Mouse (Mus musculus) gastrocnemius, adult 8-10 months (tissue): ENCODE data around the gene Stip1. TPM values are rescaled to one million over a fixed set of nuclear protein-coding genes. Genes with fewer than 3 reads are reported as not detected.
A peak's percentile ranks its signal among the peaks of the same experiment; 100 is the strongest.
"Not testable (repeated sequence)": the region's sequence is repeated elsewhere in the genome, so short reads cannot be mapped to it uniquely, and the experiment has no call there.

Experiments
- DNase-seq, 2 experiments: peaks; one replicate each; pipeline ENCODE4 v3.0.0; 2022; ENCODE audit warnings: low spot score in 2 of 2
- total RNA-seq, 4 experiments: library from RNA; stranded (reverse); gene quantifications; 2 replicates each; pipeline ENCODE4 v1.2.4; 2022

Gene Stip1
- total RNA-seq, 4 experiments from 2014 or later = 77.9 to 86.5 (median 81.8) TPM

DNA sequence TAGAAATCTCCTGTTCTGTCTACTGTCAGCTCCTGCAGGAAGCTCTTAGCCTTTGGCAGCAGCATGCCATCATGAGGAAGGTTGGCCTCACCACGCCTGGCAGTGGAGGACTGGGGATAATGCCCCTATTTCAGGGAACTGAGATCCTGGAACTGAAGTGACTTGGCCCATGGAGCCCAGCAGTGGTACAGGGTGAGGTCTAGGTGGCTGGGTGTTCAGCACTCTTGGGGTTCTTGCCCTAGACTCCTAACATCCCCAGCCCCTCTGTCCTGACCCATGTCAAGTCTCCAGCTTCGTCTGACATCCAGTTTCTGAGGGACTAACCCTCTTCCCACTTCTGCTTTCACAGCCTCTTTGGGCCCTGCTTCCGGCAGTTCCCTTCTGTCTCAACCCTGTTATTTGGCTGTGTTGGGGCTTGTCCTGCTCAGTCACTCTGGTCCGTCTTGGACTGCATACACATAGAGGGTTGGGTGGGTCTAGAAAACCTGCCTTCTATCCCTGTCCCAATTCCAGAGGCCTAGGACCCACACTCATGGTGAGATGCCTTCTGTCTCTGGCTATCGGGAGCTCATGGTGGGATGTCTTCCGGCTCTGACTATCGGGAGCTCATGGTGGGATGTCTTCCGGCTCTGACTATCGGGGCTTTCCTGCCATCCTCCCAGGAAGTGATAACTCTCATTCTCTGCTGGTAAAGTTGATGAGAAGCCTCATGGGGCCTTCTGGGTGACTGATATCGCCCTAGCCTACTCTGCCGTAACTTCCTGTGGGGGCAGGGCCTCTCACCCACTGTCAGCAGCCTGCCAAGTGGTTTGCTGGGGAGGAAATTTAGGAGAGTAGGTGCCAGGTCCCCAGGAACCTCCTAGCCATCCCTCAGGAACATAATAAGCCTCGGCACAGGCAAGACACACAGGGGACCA, 22.0 kb downstream of the Stip1 start:
- no peak for DNase-seq

DNA sequence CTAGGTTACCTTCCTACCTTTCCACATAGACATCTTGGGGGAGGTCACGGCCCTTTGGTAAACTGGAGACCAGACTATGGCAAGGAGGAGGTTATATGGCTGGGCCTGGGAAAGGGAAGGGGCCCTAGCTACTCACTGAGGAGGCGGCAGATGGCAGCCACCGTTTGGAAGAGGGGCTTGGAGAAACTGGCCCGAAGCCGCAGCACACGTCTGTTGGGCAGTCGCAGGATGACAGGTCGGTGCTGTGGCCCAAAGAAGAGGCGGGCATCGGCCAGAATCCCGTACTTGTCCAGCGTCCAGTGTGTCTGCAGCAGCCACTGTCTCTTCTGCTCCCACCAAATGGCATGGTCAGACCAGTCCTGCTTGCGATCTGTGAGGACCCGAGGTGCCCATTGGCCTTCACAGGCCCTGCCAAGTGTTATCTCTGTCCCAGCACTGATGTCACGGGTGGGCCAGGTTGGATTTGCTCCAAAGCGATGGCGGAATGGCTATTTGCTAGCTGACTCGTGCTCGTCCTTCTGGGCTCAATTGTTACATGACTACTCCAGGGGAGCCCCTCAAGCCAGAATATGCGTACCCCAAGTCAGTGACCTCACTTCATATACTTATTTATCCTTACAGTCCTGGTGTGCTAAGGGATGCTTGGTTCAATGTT, 25.2 kb downstream of the Stip1 start:
- DNase-seq = no peak

DNA sequence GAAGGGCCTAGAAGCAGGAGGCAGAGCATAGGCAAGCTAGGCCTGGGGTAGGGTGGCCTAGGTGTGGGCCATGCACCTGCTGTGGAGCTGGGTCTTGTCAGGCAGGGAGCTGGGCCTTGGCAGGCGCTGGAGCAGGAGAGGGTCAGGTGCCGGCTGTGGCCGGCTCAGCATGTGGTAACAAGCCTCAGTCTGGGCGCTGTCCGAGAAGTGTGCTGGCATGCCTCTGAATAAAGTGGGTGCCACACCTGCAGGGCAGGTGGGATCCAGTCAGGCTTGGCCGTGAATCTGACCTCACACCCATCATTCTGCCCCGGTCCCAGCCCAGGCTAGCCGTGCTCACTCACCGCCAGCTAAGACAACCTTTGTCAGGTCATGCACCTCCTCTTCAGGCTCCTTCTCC, 25.8 kb downstream of the Stip1 start:
- no peak for DNase-seq

DNA sequence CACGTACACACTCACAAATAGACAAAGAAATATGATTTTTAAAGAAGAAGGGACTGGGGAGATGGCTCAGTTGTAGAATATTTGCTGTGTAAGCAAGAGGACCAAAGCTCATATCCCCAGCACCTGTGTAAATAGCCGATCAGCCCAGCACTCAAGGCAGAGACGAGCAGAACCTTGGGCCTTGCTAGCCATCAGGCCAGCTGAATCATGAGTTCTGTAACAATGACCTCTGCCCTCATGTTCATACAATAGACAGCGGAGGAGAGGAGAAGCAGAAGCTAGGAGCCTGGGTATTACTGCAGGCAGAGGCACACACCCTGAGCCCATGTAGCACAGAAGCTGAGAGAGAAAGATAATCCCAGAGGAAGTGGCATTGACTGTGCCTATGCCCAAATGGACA, 27.3 kb downstream of the Stip1 start:
- no peak for DNase-seq

DNA sequence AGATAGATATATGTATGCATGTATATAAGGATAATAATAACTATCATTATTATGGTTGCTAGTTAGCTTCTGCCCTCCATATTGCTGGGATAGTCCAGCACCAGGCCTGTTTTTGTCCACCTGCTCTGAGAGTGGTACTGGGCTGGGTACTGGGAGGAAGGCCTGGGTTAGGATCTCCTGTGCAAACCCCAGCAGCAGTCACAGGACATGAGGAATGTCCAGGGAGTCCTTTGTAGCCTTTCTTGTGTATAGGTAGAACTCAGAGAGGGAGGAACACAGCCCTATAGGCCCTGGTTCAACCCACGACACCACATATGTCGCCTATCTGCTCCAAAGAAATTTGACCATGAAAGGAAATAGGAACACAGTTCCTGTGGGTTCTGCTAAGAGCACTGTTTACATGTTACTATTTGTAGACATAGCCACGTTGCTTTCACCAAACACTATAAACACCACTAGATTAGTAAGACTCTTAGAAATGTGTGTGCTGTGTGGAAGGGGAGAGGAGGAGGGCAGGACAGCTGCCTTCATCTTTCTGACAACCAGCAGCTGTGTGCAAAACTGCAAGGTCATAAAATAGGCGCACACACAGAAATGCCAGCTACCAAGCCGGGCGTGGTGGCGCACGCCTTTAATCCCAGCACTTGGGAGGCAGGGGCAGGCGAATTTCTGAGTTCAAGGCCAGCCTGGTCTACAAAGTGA, 32.7 kb downstream of the Stip1 start:
- no peak for DNase-seq

DNA sequence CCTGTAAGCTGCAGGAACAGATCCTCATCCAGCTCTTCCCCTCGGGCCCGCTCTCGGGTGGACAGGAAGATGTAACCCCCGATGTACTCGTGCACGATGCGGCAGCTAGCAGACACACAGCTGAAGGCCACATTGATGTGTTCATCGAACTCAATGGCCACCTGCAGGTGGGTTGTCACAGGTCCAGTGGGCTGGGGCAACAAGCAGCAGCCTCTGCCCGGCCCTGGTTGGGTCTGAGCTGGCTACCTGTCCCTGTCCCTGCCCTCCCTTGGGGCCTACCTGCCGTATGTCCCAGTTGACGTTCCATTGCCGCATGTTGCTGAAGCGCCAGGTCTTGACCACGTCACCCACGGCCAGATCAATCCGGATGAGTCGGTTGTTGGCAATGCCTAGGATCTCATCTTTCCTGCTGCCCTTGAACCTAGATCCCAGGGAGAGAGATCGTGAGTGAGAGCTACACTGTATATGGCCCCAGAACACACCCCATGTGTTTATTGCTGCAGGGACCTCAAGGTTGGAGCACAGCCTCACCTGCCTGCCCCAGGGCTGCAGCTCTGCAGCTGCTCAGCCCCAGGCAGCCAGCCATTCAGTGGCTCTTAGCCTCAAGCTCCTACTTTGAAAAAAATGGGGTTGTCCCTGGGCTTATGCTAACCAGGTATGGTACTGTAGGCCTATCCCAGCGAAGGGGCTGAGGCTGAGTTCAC, 40.3 kb downstream of the Stip1 start:
- no peak for DNase-seq

DNA sequence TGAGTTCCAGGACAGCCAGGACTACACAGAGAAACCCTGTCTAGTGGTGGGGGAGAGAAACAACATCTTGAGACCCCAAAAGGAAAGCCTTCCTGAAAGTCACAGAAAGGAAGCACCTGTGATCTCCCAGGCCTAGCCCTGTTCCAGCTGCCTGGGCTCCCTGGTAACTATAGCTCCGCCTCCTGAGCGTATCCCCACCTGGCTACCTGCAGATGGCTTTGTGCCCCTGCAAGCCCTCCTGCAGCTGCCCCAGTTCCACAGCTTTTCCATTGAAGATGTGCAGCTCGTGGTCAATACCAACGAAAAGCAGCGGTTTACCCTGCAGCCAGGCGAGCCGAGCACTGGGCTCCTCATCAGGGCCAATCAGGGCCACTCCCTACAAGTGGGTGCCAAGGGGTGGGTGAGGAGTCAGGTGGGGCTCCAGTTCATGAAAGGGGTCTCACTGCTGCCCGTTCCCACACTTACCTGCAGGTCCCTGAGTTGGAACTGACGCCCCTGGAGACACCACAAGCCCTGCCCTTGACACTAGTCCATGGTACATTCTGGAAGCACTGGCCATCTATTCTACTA, 42.0 kb downstream of the Stip1 start:
- DNase-seq = no peak

DNA sequence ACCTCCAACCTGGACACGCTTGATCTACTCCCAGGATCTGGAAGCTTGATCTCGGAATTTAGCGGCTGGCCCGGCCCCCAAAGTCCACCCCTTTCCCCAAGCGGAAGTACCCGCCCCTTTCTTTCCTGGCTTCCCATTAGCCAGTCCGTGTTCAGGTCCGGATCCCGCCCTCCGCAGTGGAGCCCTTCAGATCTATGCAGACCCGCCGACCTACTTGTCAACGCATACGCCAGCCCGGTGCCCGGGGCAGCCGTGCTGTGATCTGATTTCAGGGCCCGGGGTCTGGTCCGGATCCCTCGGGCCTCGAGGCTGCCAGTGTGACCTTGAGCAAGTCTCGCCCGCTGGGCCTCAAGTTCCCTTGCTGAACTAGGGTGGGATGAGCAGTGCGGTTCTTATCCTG, 43.8 kb downstream of the Stip1 start, which contains the start of the genes Nudt22 and Trpt1:
Nudt22 (minus strand) TSS at position 112 of the 400 bp plus-strand sequence.
Trpt1 (plus strand) TSS at position 126 of the 400 bp plus-strand sequence.
- DNase-seq = peak; percentile 80 to 88

DNA sequence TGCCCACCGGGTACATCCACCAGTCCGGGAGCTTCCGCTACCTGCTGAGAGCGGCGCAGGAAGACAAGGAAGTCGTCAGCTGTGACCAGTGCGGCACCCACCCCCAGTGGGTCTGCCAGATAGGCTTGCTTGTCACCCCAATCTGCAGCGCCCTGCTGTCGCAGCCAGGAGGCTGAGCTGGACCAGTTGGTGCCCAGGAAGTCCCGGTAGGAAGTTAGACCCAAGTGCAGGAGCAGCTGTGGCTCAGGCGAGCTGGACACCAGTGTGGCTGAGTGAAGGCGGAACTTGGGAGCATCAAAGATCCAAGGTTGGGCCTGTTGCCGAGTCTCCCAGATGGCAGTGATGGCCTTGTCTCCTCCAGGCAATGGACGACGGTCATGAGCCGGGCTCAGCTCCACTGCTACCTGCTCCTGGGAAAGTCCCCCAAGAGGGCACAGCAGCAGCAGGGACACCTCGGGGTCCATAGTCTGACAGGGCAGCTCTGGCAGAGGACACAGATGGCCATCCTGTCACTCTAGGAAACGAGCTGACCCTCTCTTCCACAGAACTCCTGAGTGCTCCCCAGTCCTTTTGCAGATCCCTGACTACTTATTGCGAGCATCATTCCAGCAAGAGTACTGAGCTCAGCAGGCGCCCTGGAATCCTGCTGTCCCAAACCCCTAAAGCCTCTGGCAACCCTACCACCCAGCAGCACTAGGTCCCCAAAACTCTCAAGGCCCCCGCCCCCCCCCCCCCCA, 44.3 kb downstream of the Stip1 start:
- no peak for DNase-seq

DNA sequence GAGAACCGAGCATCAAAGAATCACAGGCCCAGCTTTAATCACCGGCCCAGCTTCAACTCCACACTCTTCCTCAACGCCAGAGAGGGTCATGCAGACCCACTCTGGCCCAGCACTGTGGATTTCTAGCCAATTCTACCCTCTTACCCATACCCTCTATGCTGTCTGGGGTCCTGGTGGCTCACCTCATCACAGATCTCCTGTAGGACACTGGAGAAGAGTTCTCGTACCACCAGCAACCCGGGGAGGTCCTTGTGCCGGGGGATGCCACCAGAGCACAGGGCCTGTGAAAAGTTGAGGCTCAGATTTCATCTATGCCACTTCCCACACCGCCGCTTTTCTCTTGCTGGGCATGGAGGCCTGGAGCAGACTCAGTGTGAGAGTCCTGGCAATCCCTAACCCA, 45.3 kb downstream of the Stip1 start:
- no peak for DNase-seq

DNA sequence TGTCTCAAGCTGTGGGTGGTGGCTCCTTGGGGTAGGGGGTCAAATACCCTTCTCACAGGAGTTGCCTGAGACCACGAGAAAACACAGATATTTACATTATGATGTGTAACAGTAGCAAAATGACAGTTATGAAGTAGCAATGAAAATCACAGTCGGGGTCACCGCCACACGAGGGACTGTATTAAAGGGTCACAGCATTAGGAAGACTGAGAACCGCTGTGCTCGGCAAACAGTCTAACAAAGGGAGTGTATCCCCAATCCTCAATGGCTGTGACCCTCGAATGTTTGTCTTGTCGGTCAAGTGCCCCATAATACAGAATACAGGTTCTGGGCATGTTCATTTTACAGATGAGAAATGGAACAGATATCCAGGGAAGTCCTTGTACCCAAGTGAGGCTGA, 45.8 kb downstream of the Stip1 start:
- DNase-seq = no peak

DNA sequence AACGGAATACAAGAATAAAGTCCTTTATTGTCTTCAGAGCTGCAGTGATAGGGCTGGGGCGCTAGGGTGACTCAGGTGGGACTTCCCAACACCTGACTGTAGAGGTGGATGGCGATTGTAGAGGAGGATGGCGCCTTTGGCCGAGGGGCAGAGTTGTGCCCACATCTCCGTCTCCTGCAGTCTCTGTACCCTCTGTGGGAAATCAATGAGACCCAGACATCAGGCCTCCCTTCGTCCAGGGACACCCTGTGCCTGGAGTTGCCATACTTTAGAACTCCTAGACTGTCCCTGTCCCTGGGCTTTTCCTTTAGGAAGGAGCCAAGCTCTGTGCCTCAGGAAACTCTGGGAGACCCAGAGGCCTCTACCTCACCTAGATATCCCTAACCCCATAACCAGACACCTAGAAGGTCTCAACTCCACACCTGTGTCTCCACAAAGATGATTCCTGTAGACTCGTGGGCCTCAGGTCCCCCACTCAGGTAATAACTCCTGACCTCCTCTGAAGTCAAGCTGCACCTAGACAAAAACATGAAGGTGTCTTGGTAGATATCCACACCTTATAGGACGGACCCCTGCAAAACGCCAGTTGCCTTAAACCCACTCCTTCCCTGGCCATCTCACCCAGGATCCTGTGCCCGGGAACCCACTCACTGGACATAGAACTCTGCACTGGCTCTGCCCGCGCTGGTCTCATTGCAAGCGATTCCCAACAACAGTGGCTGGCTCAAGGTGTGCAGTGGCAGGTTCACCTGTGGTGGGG, 46.6 kb downstream of the Stip1 start:
- no peak for DNase-seq

DNA sequence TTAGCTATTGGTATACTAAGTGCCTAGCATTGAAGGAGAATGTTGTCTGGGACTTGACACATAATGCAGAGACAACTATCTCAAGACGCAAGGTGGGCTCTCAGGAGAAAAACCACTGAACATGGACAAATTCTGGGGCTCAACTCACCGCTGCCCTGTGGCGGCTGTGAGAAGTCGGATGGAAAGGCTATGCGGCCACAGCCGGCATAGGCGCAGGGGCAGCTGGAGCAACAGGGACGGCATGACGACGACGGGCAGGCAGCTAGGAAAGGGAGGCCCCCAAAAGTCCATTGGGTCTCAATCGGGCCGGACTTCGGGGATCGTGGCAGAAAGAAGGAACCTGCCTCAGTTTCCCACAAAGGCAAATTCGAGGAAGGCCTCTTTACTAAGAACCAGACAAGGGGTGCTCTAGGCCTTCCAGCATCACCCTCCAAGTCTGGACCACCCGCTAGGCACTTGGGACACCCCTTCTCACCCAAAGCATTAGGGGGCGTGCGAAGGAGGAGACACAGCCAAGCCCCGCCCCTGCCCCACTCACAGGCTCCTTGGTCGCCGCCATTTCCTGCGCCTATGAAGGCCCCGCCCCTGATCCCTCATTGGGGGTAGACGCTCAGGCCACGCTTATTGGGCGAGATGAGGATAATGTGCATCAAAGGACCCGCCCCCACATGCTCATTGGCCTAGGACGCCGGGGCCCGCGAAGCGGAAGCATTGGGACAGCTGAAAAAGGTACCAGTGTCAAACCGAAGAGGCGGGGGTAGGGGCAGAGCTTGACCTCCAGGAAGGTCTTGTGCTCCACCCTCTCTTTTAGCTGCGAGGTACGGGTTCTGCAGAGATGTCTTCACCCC, 47.5 kb downstream of the Stip1 start, which contains the start of gene Dnajc4:
Dnajc4 (minus strand) TSS at position 562 of the 848 bp plus-strand sequence.
- DNase-seq = peak; percentile 92 to 96

DNA sequence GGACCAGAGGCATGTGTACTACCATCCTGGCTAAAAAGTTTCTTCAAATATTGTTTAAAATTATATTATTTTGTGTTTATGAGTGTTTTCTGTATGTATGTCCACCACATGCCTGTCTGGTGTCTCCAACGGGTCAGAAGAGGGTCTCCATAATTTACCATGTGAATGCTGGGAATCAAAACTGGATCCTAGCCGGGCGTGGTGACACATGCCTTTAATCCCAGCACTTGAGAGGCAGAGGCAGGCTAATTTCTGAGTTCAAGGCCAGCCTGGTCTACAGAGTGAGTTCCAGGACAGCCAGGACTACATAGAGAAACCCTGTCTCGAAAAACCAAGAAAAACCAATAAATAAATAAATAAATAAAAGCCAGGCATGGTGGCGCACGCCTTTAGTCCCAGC, 48.6 kb downstream of the Stip1 start:
- DNase-seq = not testable (repeated sequence)

DNA sequence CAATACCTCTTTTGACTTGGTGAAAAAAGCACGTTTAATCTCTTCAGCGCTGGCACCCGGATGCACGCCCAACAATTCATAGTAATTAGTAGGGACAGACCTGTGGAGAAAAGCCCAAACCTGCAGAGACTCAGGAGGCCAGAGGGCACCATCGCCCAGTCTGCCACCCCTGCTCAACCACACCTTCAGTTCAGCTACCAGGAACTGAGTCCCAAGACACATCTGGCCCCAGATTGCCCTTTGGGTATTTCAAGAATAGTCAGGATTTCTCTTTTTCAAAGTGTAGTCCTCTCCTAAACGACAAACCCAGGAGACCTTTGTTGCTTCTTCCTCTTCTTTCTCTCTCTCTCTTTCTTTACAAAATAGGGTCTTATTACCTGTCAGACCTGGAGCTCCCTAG, 49.1 kb downstream of the Stip1 start:
- no peak for DNase-seq

DNA sequence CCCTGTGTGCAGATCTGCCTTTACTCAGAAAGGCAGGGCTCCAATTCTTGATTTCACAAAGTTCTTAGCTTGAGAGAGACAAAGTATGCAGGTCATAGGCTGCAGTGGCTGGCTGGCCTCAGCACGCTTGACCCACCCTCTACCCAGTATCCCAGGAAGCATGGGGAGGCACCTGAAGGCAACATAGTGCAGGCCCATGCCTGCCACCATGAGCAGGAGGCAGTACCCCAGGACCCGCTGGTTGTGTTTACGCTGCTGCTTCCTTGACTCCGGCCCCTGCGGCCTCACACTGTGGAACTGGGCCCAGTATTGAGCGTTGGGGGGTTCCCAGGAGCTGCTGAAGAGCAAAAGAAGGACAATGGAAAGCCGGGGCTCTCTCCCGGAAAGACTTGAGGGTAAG, 50.5 kb downstream of the Stip1 start:
- no peak for DNase-seq

DNA sequence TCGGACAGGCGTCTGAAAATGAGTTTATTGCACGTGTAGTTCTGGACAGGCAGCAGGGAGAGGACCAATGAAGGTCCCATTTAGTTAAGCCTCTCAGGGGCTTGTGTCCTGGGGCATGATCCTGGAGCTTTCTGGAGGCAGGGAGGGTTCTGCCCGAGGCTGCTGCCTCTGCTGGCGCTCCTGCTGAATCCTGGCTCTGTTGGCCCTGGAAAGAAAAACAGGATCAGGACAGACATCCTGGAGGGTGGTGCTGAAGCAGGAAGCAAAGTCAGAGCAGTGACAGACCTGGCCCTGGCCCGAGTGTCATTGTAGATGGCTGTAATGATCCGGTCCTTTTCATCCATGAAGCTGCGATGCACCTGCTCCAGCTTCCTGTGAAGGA, 51.9 kb downstream of the Stip1 start:
- no peak for DNase-seq

DNA sequence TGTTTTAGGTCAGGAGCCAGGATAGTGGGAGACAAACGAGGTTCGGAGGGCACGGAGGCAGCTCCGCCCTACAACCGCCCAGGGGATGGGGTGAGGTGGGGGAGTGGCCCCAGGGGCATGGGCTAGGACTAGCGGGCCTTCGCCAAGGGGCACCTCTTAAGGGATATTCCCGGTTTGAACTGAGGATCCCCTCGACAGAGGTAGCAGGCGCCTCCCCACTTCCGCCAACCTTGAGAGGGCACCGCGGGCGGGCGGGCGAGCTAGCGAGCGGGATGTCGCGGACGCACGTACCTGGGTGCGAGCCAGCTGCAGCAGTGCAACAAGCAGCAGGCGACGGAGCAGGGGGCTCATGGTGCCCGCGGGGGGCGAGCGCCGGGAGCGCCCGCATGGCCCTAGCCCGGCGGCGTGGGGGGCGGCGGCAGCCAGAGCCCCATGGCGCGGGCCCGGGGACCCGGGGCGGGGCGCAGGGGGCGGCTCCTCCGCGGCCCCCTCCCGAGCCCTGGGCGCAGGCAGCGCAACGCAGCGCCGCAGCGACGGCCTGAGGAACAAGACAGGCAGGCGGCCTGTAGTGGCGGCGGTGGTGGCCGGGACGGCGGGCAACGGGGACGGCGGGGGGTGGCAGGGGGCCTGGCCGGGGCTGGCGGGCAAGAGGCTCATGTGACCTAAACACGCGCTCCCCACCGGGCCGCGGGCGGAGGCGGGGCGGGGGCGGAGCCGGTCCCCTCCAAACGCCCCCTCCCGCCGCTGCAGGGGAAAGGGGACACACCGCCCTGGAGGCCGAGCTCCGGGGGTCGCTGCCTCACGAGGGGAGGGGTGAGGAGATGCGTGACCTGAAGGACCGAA, 52.5 kb downstream of the Stip1 start, which contains the start of gene Vegfb:
Vegfb (minus strand) TSS at position 591 of the 843 bp plus-strand sequence.
- peak; percentile 48 to 60 for DNase-seq
